Mouse (Mus musculus) bone marrow, adult 2 months (tissue): ENCODE results near the gene Tanc1.

Experiments
- CTCF ChIP-seq: fragments of 200-500 bp; IDR thresholded peaks from 2 replicates; pipeline ENCODE4 v1.5.1; 2011; ENCODE audit warnings: low read length, control low read depth; ENCODE audit not compliant: control insufficient read depth, insufficient read depth
- POLR2A ChIP-seq: fragments of 200-500 bp; IDR thresholded peaks from 2 replicates; pipeline ENCODE4 v1.6.1; 2011; ENCODE audit warnings: low read depth, mild to moderate bottlenecking, control low read depth, low read length, borderline replicate concordance; ENCODE audit not compliant: control insufficient read depth

DNA sequence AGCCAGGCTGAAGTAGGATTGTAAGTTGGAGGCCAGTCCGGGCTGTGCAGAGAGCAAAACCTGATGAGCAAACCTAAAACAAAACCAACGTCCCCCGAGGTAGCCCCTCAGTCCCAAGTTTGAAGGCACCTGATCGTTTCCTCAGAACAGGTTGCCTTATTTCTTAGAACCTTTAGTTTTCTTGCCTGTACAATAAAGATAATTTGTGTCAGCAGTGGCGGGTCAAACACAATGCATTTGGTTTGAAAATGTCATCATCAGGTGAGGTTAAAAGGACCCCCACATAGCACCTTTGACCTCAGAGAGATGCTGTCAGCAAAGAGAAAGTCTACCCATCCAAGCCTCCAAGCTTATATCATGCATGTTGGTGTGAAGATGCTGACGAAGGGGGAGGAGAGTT is 98.9 kb downstream of the Tanc1 start:
- TF ChIP-seq CTCF (no peak), POLR2A (no peak)
